Mouse (Mus musculus) heart, embryonic 10.5 days (tissue): Measurements from ENCODE around the gene Sgcd. TPM values are rescaled to one million over a fixed set of nuclear protein-coding genes. Genes with fewer than 3 reads are reported as not detected.

Experiments used
- DNase-seq: peaks from one replicate; pipeline ENCODE4 v3.0.0-alpha.2; 2017; ENCODE audit warnings: low spot score
- H3K27ac ChIP-seq: fragments of 300-500 bp; sonication (generic); 2 replicates; pipeline ENCODE4 v1.5.1; 2016; ENCODE audit warnings: mild to moderate bottlenecking
- H3K27me3 ChIP-seq: fragments of 300-500 bp; sonication (generic); 2 replicates; pipeline ENCODE4 v1.6.1; 2016; ENCODE audit warnings: mild to moderate bottlenecking; ENCODE audit not compliant: poor library complexity, insufficient read depth, severe bottlenecking
- H3K36me3 ChIP-seq: fragments of 300-500 bp; sonication (generic); 2 replicates; pipeline ENCODE4 v1.6.1; 2016; ENCODE audit warnings: mild to moderate bottlenecking, moderate library complexity
- H3K4me1 ChIP-seq: fragments of 300-500 bp; sonication (generic); 2 replicates; pipeline ENCODE4 v1.6.1; 2016; ENCODE audit warnings: mild to moderate bottlenecking
- H3K4me3 ChIP-seq: fragments of 300-500 bp; sonication (generic); 2 replicates; pipeline ENCODE4 v1.5.1; 2016; ENCODE audit warnings: mild to moderate bottlenecking, moderate library complexity
- H3K9me3 ChIP-seq: fragments of 300-500 bp; sonication (generic); 2 replicates; pipeline ENCODE4 v1.6.1; 2016; ENCODE audit warnings: mild to moderate bottlenecking, moderate library complexity
- WGBS: fragments of 180-500 bp; shearing (Covaris S2); methylation state at CpG from one replicate; pipeline ENCODE4 v1.1.7; 2016; 5-methylcytosine and 5-hydroxymethylcytosine counted together
- polyA plus RNA-seq: library from polyadenylated mRNA; unstranded; fragments of >200 nt; fragmentation: Nextera tagmentation; extraction: Ambion mirVana; gene quantifications from 2 replicates; pipeline ENCODE4 v1.2.1, GENCODE M21; 2016

Sgcd gene
- polyA plus RNA-seq, 1 experiment from 2014 or later, result 4.7 TPM

DNA sequence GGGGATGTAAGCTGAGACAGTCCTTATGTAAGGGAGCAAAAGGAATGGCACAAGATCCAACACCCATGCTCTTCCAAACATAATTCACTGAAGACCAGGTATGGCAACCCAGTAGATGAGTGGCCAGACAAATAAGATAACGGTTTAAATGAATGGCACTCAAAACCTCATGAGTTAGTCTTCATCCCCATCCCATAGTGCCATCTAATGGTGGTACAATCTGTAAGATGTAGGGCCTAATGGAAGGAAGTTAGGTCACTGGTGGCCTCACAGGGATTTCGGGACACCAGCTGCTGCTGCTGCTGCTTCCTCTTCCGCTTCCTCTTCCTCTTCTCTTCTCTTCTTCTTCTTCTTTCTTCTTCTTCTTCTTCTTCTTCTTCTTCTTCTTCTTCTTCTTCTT, 601.0 kb downstream of the Sgcd start:
- WGBS, result 69% methylated on average over 3 of the region's 3 CpGs
- Histone ChIP-seq H3K4me1 (no peaks in the 10 kb centered on the region), H3K4me3 (no peak overlapping the region), H3K36me3 (no peaks in the 10 kb centered on the region), H3K27me3 (no peaks in the 10 kb centered on the region), H3K9me3 (no peaks in the 10 kb centered on the region), H3K27ac (no peak overlapping the region)
- DNase-seq, result no peak

DNA sequence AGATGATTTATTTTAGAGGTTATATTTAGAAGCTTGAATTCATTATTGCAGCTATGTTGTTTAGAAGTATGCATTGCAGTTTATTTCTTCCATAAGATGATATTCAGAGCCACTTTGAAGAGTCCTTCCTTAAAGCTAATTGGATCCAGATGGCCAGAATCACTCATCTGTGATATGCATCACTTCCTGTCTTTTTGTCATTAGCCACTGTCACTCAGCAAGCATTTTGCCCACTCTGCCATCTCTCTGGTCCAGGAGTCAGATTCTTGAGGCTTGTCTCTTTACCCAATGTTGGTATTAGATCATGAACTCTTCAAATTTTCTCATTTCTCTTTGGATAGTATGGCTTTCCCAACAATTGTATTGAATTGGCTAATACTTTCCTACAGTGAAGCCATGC, 602.6 kb downstream of the Sgcd start:
- H3K36me3 ChIP-seq, result no peaks in the 10 kb centered on the region
- H3K27me3 ChIP-seq, result no peaks in the 10 kb centered on the region
- H3K4me1 ChIP-seq, result no peaks in the 10 kb centered on the region
- H3K4me3 ChIP-seq, result no peak overlapping the region
- H3K27ac ChIP-seq, result no peak overlapping the region
- no peak for DNase-seq
- H3K9me3 ChIP-seq, result no peaks in the 10 kb centered on the region

DNA sequence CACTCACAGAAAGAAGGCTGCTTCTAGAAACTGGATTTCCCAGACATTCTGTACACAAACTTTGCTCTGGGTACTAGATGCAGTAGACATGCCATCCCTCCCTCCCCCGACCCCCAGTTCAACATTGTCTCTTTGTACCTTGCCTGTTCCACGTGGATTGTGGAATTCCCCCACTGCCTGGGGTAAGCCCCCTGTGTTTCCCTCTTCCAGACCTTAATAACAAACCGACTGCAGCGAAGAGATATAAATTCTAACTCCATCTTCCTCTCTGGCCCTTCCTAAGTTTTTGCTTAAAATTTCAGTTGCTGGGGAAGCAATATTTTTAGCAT, 609.2 kb downstream of the Sgcd start:
- H3K27me3 ChIP-seq, result no peaks in the 10 kb centered on the region
- peak overlapping the region; percentile 92 for H3K27ac ChIP-seq
- no peaks in the 10 kb centered on the region for H3K36me3 ChIP-seq
- H3K9me3 ChIP-seq, result no peaks in the 10 kb centered on the region
- H3K4me3 ChIP-seq, result peak overlapping the region; percentile 61
- peaks cover 24% of the 10 kb centered on the region for H3K4me1 ChIP-seq
- WGBS, result 39% methylated on average over 4 of the region's 4 CpGs
- no peak for DNase-seq

DNA sequence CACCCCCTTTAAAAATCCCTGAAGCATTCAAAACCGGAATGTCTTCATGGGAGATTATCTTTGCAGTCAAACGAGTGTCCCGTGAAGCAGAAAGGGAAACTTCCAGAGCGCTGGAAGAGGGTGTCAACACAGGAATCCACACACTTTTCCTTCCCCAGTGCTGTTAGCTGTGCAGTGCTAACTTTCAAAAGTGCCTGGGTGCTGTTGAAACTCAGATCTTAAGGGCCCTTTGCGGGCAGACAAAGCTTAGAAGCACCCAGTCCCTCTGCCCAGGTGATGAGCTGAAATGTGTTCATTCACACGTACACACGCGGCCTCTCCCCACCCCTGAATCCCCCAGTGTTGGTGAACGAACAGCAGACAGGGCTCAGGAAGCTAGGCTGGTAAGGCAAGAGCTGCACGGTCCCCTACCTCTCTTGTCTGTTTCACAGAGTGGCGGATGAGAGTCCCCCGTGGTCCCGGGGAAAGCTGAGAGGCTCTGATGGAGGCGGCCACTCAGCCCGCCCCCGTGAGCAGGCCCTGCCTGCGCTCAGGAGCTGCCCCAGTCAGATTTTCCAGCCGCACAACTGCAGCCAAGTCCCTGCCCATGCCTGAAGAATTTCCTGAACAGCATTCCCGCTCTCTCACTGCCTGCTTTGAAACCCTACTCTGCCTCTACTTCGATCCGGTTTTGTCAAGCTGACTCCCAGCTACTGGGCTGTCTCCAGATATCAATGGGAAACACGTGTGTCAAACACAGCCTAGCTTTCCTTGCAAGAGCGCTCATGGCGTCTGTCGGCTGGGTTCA, 609.7 kb downstream of the Sgcd start:
- 5% methylated on average over 25 of the region's 25 CpGs for WGBS
- Histone ChIP-seq H3K4me1 (peaks cover 24% of the 10 kb centered on the region), H3K4me3 (peak overlapping the region; percentile 61), H3K27ac (peak overlapping the region; percentile 92), H3K36me3 (no peaks in the 10 kb centered on the region), H3K9me3 (no peaks in the 10 kb centered on the region), H3K27me3 (no peaks in the 10 kb centered on the region)
- peak; percentile 87 for DNase-seq

DNA sequence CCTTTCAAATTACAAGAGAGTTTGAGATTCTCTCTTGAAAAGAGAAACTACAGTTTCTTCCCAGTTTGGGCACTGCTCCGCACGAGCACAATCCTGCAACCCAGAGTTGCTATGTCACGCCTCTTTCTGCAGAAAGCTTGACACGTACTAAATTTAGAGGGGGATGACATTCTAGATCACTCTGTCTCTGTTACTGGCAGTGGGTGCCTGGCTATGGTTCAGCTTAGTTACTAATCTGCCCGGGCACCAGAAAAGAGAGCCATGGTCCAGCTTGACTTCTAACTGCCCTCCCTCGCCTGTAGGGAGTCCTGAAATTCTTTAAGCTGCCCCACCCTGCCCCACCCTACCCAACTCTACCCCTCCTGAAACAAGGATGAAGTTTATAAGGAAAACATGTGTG, 611.3 kb downstream of the Sgcd start:
- Histone ChIP-seq H3K9me3 (no peaks in the 10 kb centered on the region), H3K4me1 (peaks cover 24% of the 10 kb centered on the region), H3K27me3 (no peaks in the 10 kb centered on the region), H3K27ac (peak overlapping the region; percentile 72), H3K4me3 (peak overlapping the region; percentile 31; the same call in 1 of the 2 replicates), H3K36me3 (no peaks in the 10 kb centered on the region)
- WGBS, result 39% methylated on average over 6 of the region's 6 CpGs
- no peak for DNase-seq

DNA sequence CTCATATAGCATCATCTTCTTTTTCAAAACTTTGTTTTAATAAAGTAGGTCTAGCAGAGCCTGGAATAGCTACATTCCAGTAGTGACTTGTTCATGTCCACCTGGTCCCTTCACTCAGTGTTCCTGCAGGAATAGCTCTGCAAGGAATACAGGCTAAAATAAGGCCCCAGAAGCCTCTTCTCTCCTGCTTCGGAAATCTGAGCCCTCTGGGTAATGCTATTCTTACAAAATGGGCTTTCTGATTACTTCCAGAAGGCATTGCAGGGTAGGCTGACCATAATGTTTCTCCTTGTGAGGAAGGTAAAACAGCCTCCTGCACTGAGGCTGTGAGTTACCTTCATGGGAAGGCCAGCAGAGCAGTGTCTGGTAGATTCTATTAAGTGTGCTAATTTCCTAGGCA, 611.9 kb downstream of the Sgcd start:
- no peaks in the 10 kb centered on the region for H3K9me3 ChIP-seq
- DNase-seq, result no peak
- H3K27me3 ChIP-seq, result no peaks in the 10 kb centered on the region
- peak overlapping the region; percentile 72 for H3K27ac ChIP-seq
- H3K4me3 ChIP-seq, result peak overlapping the region; percentile 31; the same call in 1 of the 2 replicates
- H3K4me1 ChIP-seq, result peaks cover 28% of the 10 kb centered on the region
- WGBS, result 45% methylated on average over 1 of the region's 1 CpGs
- no peaks in the 10 kb centered on the region for H3K36me3 ChIP-seq

DNA sequence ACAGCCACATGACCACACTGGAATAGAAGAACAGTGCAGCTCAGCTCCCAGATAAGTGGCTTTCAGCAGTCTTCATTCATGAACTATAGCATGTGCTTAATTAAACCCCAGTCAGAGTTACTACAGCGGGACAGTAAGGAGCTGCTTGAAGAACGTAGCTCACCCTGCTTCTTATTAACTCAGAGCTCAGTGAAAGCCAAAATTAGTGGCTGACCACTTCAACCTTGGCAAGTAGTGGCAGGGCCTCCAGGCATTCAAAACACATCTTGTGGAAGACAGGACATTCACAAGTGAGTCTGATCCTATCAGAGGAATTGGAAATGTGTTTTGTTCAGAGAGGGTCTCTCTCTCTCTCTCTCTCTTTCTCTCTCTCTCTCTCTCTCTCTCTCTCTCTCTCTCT, 617.2 kb downstream of the Sgcd start:
- no peak overlapping the region for H3K27ac ChIP-seq
- no peaks in the 10 kb centered on the region for H3K36me3 ChIP-seq
- H3K4me1 ChIP-seq, result peaks cover 10% of the 10 kb centered on the region; the same call in 1 of the 2 replicates
- no peak for DNase-seq
- no peaks in the 10 kb centered on the region for H3K9me3 ChIP-seq
- H3K4me3 ChIP-seq, result no peak overlapping the region
- no peaks in the 10 kb centered on the region for H3K27me3 ChIP-seq
- WGBS, result 63% methylated on average over 2 of the region's 2 CpGs

DNA sequence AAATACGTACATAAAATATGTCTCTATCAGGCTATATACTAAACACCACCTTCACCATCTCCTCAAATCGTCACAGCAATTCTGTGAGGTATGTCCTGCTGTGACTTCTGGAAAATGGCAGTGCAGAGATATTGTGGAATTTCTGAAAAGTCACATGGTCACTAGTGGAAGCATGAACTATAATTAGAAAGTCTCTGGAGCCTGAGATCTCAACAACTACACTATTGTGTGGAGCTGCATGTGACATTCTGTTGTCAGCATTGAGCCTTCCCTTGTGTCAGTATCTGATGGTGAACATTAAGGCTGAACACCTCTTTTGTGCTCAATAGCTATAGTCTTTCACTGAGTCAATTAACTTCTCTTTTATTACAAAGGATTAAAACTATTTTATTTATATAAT, 637.2 kb downstream of the Sgcd start:
- DNase-seq, result no peak
- no peaks in the 10 kb centered on the region for H3K27me3 ChIP-seq
- no peaks in the 10 kb centered on the region for H3K9me3 ChIP-seq
- H3K4me3 ChIP-seq, result no peak overlapping the region
- 84% methylated on average over 2 of the region's 2 CpGs for WGBS
- H3K4me1 ChIP-seq, result no peaks in the 10 kb centered on the region
- no peaks in the 10 kb centered on the region for H3K36me3 ChIP-seq
- no peak overlapping the region for H3K27ac ChIP-seq

DNA sequence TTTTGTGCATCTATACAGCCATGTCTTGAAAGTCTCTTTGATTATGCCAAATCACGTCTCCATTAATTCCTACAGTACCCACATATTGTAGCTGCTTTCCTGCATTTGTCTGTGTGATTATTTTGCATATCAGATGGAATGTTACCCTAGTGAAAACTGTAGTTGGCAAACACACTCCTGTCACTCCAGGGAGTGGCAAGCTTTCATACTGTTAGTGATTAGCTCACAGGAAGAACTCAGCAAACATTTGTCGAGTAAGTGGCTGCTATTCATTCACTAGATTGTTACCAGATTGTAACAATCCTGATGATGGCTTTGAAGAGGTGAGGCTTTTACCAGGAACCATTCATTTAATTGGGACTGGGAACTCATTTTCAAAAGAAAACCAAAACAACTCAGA, 645.3 kb downstream of the Sgcd start:
- no peaks in the 10 kb centered on the region for H3K9me3 ChIP-seq
- 48% methylated on average over 2 of the region's 2 CpGs for WGBS
- H3K27me3 ChIP-seq, result no peaks in the 10 kb centered on the region
- no peak for DNase-seq
- no peaks in the 10 kb centered on the region for H3K4me1 ChIP-seq
- no peak overlapping the region for H3K27ac ChIP-seq
- H3K4me3 ChIP-seq, result no peak overlapping the region
- H3K36me3 ChIP-seq, result no peaks in the 10 kb centered on the region

DNA sequence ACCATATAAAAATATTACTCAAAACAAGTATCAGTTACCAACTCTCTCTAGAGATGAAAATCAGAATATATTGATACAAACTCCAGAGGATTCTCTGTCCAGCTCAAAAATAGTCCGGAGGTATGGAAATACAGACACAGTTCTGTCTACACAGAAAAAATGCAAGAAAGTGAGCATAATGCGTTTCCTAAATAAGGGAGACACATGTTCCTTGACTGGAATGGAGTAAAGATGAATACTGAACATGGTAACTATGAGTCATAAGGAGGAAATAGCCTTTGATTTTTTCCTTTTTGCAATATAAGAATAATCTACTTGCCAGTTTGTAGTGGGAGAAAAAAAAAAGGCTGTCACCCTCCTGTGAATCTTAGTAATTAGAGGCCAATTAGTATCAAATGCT, 655.1 kb downstream of the Sgcd start:
- no peaks in the 10 kb centered on the region for H3K9me3 ChIP-seq
- H3K27ac ChIP-seq, result no peak overlapping the region
- 87% methylated on average over 2 of the region's 2 CpGs for WGBS
- no peak for DNase-seq
- H3K4me3 ChIP-seq, result no peak overlapping the region
- no peaks in the 10 kb centered on the region for H3K36me3 ChIP-seq
- no peaks in the 10 kb centered on the region for H3K4me1 ChIP-seq
- H3K27me3 ChIP-seq, result no peaks in the 10 kb centered on the region

DNA sequence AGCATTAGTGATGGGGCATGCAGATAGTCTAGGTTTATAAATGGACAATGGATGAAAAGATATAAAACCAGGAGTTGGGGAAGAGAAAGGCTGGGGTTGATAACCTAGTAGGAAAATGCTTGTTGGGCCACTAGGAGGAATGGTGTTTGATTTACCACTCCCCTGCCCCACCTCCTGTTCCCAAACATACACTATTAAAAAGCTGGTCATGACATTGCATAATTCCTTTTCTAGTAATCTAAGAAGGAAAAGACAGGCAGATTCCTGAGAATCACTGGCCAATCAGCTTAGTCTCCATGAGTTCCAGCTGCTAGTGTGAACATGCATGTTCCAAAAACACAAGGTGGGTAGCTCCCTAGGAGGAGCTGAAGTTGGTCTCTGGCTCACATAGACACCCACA, 683.2 kb downstream of the Sgcd start:
- Histone ChIP-seq H3K27me3 (no peaks in the 10 kb centered on the region), H3K27ac (no peak overlapping the region), H3K9me3 (no peaks in the 10 kb centered on the region), H3K4me3 (no peak overlapping the region), H3K4me1 (no peaks in the 10 kb centered on the region), H3K36me3 (no peaks in the 10 kb centered on the region)
- no peak for DNase-seq

DNA sequence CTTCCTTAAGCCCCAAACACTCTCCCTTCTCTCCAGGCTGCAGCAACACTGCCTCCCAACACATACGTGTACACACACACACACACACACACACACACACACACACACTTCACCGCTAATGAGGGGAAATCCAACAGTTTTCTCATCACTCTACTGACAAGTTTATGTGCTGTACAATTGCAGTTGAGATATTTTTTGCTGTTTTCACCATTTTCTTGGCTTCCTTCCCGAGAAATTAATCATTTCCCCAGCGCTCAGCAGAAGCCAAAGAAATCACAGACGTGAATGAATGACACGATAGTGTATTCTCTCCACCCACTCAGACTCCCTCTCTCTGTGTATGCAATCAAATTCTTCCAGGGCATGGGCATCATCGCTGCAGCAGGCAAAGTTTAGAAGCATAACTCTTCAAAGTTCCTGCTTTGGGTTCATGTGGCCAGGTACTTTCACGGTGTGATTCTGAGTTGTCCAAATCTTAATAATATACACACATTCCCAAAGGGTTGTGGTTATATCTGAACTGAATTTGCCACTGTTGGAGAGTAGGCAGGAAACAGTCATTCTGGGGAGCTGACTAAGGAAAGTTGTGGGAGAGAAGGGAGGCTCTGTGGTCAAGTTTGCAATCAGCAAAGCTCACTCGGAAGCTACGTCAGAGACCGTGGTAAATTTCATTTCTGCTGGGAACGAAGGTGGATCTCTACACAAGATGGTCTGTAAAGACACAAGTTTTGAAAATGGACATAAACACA, 683.9 kb downstream of the Sgcd start:
- H3K4me3 ChIP-seq, result no peak overlapping the region
- no peaks in the 10 kb centered on the region for H3K27me3 ChIP-seq
- no peaks in the 10 kb centered on the region for H3K4me1 ChIP-seq
- no peak overlapping the region for H3K27ac ChIP-seq
- H3K9me3 ChIP-seq, result no peaks in the 10 kb centered on the region
- H3K36me3 ChIP-seq, result no peaks in the 10 kb centered on the region
- WGBS, result 83% methylated on average over 12 of the region's 12 CpGs
- DNase-seq, result no peak

DNA sequence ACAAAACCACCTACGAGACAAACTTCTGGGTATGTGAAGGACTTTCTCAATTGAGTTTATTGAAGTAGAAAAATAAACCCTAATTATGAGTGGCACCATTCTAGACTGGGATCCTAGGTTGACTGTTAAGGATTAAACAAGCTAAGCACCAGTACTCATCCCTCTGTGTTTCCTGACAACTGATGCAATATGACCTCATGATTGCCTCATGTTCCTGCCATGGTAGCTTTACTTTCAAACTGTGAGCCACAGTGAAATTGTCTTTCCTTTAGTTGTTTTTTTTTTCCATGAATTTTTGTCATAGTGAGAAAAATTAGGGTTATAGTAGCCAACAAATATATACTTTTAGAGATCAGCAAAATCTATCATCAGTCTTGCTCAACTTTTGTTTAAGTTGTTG, 689.0 kb downstream of the Sgcd start:
- H3K27me3 ChIP-seq, result no peaks in the 10 kb centered on the region
- H3K36me3 ChIP-seq, result no peaks in the 10 kb centered on the region
- H3K27ac ChIP-seq, result no peak overlapping the region
- DNase-seq, result no peak
- 84% methylated on average over 1 of the region's 1 CpGs for WGBS
- H3K4me1 ChIP-seq, result no peaks in the 10 kb centered on the region
- H3K4me3 ChIP-seq, result no peak overlapping the region
- H3K9me3 ChIP-seq, result no peaks in the 10 kb centered on the region
